Mouse (Mus musculus): Measurements from ENCODE around the gene Vcp.

GRCm38 (mm10) chr4:43045659-43046302 lies 45.5 kb upstream of the Vcp start, which contains the start of gene Fam214b:
- TF ChIP-seq CTCF (IDR thresholded peaks at IDR 0.05; ENCODE audit: low read depth, low read length) (no peak), EP300 (IDR thresholded peaks at IDR 0.05; ENCODE audit: insufficient read depth, low read depth, low read length) (no peak), POLR2A (IDR thresholded peaks at IDR 0.05; ENCODE audit: insufficient read depth, low read length) (no peak)

Data from ES-Bruce4 (cell line).